Mouse (Mus musculus) C2C12 (cell line): ENCODE results near the gene Ppp6c.

Source experiments
- CTCF ChIP-seq: IDR thresholded peaks from one replicate; pipeline ENCODE4 v1.5.1; 2011; ENCODE audit not compliant: control insufficient read depth, insufficient read depth, insufficient read length
- MAX ChIP-seq: IDR thresholded peaks from one replicate; pipeline ENCODE4 v1.6.1; 2011; ENCODE audit warnings: mild to moderate bottlenecking, control low read depth
- MYOD1 ChIP-seq: IDR thresholded peaks from one replicate; pipeline ENCODE4 v1.6.1; 2011; ENCODE audit warnings: low read depth; ENCODE audit not compliant: control insufficient read depth, insufficient read length

- TF ChIP-seq CTCF (peak; percentile 37), MYOD1 (no peak), MAX (no peak)
Measured at GRCm38 (mm10) chr2:39268357-39268756, 42.1 kb upstream of the Ppp6c start.
